Mouse (Mus musculus): Measurements from ENCODE around the gene Stk16.

- TF ChIP-seq GATA1 (IDR thresholded peaks at IDR 0.05; ENCODE audit: low read length) = no peak
- no peak for TF ChIP-seq TAL1 (IDR thresholded peaks at IDR 0.05; ENCODE audit: low read length)
These were observed 17.0 kb downstream of the Stk16 start for GRCm38 (mm10) chr1:75227653-75228052.
